Mouse (Mus musculus) E14TG2a.4 (cell line): ENCODE data around the gene Bcor.
A peak's percentile ranks its signal among the peaks of the same experiment; 100 is the strongest.

ENCODE experiments used
- H3K27me3 ChIP-seq: 2 replicates; pipeline ENCODE4 v1.6.1; 2014; ENCODE audit warnings: low read length, control low read depth; ENCODE audit not compliant: insufficient read depth
- H3K36me3 ChIP-seq: 2 replicates; pipeline ENCODE4 v1.6.1; 2014; ENCODE audit warnings: low read length, control low read depth; ENCODE audit not compliant: insufficient read depth
- H3K4me1 ChIP-seq: replicated peaks from 2 replicates; pipeline ENCODE4 v1.6.1; 2014; ENCODE audit warnings: low read depth, low read length, control low read depth
- H3K4me3 ChIP-seq: replicated peaks from 2 replicates; pipeline ENCODE4 v1.5.1; 2014; ENCODE audit warnings: mild to moderate bottlenecking, low read length
- H3K9me3 ChIP-seq: 2 replicates; pipeline ENCODE4 v1.6.1; 2014; ENCODE audit warnings: low read length, control low read depth
- CTCF ChIP-seq: conservative IDR thresholded peaks from 2 replicates; pipeline ENCODE4 v1.5.1; 2014; ENCODE audit warnings: low read length
- NANOG ChIP-seq: IDR thresholded peaks from 2 replicates; pipeline ENCODE4 v1.6.1; 2014; ENCODE audit warnings: borderline replicate concordance, low read length, mixed read lengths
- POU5F1 ChIP-seq: IDR thresholded peaks from 2 replicates; pipeline ENCODE4 v1.6.1; 2014; ENCODE audit warnings: low read length, borderline replicate concordance

The Bcor gene

DNA sequence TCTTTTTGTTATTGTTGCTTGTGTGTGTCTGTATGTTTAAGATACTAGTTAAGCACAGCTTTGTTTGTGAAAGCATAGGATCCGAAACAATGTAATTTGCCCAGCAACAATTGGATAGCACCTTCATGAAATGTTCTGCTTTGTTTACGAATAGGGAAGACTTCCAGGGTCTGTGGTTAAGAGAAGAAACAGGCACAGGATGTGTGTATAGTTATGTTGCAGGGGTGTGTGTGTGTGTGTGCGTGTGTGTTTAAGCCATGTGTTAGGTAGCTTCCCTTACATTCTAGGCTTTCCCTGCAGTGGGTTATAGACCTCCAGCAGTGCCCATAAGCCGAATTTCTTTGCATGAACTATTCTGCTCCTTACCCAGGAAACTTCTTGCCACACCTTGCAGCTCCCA is 66.8 kb downstream of the Bcor start:
- no peaks in the 10 kb centered on the region for H3K36me3 ChIP-seq
- peaks cover 13% of the 10 kb centered on the region for H3K4me1 ChIP-seq
- no peak overlapping the region for H3K4me3 ChIP-seq
- TF ChIP-seq POU5F1 (no peak), CTCF (no peak), NANOG (no peak)
- H3K9me3 ChIP-seq = no peaks in the 10 kb centered on the region
- peaks cover 79% of the 10 kb centered on the region for H3K27me3 ChIP-seq

DNA sequence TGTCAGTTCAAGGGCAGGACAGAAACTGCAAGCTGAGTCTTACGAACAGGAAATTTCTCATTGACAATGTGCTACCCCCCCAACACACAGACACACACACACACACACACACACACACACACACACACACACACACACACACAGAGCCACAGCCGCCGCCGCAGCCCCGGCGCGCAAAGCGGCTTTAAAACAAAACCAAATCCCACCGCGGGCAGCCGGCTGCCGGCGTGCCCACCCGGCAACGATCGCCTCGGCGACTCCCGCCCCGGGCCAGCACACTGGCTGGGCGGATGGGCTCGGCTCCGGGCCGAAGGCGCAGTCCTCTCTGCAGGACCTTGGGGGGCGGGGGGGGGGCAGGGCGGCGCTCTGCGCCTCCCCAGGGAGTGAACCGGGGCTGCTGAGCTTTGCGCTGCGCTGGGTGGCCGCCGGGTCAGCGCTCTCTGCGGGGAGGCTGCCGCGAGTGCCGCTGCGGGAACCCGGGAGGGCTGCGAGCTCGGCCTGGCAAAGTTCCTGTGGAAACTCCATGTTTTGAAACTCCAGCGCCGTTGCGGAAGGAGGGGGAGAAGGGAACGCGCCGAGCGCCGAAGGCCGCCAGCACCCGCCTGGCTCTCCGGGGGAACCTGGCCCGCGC is 68.6 kb downstream of the Bcor start:
- TF ChIP-seq POU5F1 = no peak
- no peak for TF ChIP-seq NANOG
- TF ChIP-seq CTCF = no peak
- no peaks in the 10 kb centered on the region for H3K36me3 ChIP-seq
- H3K9me3 ChIP-seq = no peaks in the 10 kb centered on the region
- H3K27me3 ChIP-seq = peaks cover 80% of the 10 kb centered on the region
- H3K4me1 ChIP-seq = peaks cover 20% of the 10 kb centered on the region
- H3K4me3 ChIP-seq = peak overlapping the region; percentile 56

DNA sequence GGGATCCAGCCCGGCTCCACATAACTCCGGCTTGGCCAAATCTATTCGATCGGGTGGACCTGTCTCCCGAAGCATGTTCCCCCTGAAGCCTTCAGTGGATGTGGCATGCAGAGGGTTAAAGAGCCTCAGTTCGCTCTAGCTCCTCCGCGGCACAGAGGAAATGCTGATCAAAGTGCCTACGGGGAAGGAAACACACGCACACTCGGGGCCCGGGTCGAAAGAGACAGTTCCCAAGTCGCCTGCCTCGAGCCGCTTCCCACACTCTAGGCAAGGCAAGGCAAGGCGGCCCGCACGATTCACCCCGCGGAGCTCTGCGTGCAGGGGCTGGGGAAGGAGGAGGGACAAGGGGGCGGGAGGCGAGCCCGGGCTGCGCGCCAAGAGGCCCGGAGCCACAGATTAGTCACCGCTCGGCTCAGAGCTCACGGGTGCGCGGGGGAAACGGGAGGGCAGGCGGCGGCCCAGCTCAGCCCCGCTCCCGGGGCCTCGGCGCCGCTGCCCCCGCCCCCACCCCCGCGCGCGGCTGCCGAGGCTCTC is 69.2 kb downstream of the Bcor start:
- Histone ChIP-seq H3K27me3 (peaks cover 80% of the 10 kb centered on the region), H3K36me3 (no peaks in the 10 kb centered on the region), H3K4me3 (peak overlapping the region; percentile 56), H3K9me3 (no peaks in the 10 kb centered on the region), H3K4me1 (peaks cover 25% of the 10 kb centered on the region)
- TF ChIP-seq NANOG (no peak), CTCF (no peak), POU5F1 (no peak)

DNA sequence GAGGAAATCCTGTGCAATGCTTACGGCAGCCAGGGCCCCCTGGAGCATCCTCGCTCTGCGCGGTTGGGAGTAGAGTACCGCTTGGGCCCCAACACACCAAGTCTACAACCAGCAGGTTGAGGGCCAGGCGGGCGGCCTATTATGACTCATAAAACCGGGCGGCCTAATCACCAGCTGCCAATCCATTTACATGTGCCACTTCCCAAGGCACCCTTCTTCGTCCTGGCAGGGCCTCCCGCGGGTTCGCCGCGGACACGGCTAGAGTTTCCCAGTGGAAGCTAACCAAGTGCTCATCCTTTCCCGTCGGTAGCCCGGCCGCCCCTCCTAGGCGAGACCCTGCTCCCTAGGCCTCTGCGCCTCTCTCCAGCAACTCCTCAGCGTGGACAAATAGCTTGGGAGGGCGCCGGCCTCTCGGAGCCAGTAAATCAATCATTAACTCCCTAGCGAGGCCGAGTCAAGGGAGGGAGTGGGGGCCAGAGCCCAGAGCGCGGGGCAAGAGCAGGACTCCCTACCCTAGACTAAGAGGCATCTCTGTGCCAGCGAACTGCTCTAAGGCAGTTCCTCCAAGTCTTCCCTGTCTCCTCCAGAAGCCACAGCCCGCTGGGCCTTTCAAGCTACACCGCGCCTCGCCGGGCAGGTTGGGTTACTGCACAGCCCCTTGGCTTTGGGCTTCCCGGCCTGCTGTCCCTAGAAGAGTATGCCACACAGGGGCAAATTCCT is 69.8 kb downstream of the Bcor start:
- Histone ChIP-seq H3K4me3 (peak overlapping the region; percentile 56), H3K36me3 (no peaks in the 10 kb centered on the region), H3K4me1 (peaks cover 31% of the 10 kb centered on the region), H3K9me3 (no peaks in the 10 kb centered on the region), H3K27me3 (peaks cover 80% of the 10 kb centered on the region)
- no peak for TF ChIP-seq NANOG
- TF ChIP-seq CTCF = no peak
- TF ChIP-seq POU5F1 = no peak

DNA sequence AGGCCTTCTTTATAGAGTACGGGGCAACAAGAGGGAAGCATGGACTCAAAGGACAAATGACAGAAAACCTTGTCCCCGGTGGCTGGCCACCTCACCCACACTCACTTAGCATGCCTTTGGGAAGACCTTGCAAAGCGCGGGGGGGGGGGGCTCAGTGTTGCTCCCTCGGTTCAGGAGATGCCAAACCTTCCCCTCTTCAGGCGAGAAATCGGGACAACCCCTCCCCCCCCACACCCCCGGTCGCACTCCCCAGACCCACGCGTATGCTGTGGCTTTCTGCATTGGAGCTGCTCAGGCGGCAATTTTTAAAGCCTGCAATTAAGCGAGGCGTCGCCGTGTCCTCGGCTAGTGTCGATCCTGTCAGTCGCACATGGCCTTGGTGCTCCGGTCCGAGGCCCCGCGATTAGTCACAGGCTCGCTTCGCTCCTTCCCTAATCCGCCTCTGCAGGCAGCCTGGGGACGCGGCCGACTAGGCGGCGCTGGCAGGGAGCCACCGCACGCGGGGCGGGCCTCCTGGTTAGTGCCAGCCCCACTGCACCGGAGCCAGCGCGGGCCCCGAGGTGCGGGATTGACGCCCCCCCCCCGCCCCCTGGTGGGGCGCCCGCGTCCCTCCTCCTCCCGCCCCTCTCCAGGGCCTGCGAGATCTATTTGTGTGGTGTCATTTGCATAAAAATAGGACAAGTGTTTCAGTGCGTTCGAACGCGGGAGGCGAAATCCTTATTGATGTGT is 70.6 kb downstream of the Bcor start:
- Histone ChIP-seq H3K27me3 (peaks cover 80% of the 10 kb centered on the region), H3K4me3 (0 out of 2 replicates have a peak overlapping the region, but pooled peaks have one; percentile 4), H3K9me3 (no peaks in the 10 kb centered on the region), H3K4me1 (peaks cover 38% of the 10 kb centered on the region), H3K36me3 (no peaks in the 10 kb centered on the region)
- TF ChIP-seq CTCF (no peak), POU5F1 (no peak), NANOG (no peak)

DNA sequence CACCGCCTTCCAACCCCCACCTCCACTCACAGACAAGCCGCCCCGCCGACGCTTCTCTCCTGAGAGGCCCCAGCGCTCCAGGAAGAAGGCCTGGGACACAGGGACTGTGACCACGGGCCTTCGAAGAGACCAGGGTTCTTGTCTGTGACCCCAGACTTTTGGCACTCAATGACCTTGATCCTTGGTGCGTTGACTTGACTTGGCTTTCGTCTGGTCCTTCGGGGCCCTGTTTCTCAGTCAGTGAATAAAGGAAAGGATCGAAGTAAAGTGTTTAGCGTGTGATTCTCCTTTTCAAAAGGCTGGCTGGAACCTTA is 71.2 kb downstream of the Bcor start:
- Histone ChIP-seq H3K4me3 (0 out of 2 replicates have a peak overlapping the region, but pooled peaks have one; percentile 4), H3K27me3 (peaks cover 78% of the 10 kb centered on the region), H3K36me3 (no peaks in the 10 kb centered on the region), H3K4me1 (peaks cover 40% of the 10 kb centered on the region), H3K9me3 (no peaks in the 10 kb centered on the region)
- TF ChIP-seq NANOG (no peak), CTCF (no peak), POU5F1 (no peak)

DNA sequence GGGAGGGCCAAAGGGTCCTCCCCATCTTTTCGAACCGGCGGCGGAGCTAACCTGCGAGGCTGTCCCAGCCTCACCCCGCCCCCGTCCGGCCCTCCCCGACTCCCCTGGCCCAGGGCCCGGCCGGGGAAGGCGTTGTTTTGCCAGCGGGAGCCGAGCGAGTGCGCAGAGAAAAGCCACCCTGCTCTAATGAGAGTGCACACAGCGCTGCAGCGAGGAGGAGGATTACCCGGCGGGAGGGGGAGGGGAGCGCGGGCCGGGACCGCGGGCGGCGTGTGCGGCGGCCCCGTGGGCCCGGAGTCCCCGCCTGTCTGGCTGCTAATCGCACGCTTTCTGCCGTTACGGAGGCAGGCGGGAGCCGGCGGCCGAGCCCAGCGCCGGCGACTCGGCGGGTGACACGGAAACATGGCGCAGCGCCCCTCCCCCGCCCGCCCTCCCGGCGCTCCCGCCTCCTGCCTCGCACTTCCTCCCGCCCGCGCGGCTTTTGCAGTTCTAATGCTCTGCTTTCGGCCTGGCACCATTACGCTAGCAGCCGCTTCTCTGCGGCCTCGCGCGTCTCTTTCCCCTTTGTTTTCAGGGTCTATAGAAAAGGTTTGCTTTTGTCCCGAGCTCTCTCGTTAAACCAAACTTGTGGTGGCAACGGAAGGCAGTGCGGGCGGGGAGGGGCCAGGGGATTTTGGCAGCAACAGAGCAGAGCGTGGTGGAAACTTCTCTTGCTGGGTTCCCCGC is 71.7 kb downstream of the Bcor start:
- no peak for TF ChIP-seq CTCF
- no peak for TF ChIP-seq POU5F1
- no peak for TF ChIP-seq NANOG
- Histone ChIP-seq H3K4me1 (peaks cover 45% of the 10 kb centered on the region), H3K27me3 (peaks cover 78% of the 10 kb centered on the region), H3K4me3 (peak overlapping the region; percentile 69), H3K9me3 (no peaks in the 10 kb centered on the region), H3K36me3 (no peaks in the 10 kb centered on the region)
